Mouse (Mus musculus): ENCODE measurements around the gene Cobl. TPM values are rescaled to one million over a fixed set of nuclear protein-coding genes. Genes with fewer than 3 reads are reported as not detected.

Gene Cobl
- total and polyA plus RNA-seq, 2 experiments from 2014 or later: 11.4 to 17.8 TPM

DNA sequence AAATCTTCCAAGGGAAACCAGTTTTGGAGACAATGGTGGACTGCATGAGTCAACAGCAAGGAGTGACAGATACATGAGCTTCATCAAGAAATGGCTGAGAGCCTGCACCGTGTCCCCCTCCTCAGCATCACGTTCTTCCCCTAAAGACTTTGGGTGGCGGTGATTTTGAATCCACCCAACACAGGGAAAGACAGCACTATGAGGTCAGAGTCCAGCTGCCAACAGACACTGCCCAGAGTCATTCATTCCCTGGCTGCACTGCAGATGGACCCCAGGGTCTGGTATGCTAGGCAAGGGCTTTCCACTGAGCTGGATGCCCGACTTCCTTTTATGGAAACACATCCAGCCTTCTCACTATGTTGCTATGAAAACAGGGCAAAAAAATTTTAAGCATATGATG, 106.2 kb downstream of the Cobl start:
- no peaks in the 10 kb centered on the region for H3K4me1 ChIP-seq (ENCODE audit: insufficient read depth, low read length)
- no peak for TF ChIP-seq CTCF (IDR thresholded peaks at IDR 0.05; ENCODE audit: low read depth)
- no peaks in the 10 kb centered on the region for H3K27me3 ChIP-seq (ENCODE audit: insufficient read depth, low read length)
- H3K4me3 ChIP-seq (ENCODE audit: low read length): no peak overlapping the region
- no peak for DNase-seq (ENCODE audit: low spot score)
- H3K4me2 ChIP-seq (ENCODE audit: low read depth, low read length): no peak overlapping the region
- H3K9me3 ChIP-seq (ENCODE audit: low read length): no peaks in the 10 kb centered on the region
- no peaks in the 10 kb centered on the region for H3K36me3 ChIP-seq (ENCODE audit: insufficient read depth, low read length)
- ATAC-seq: no peak
- H3K27ac ChIP-seq: no peak overlapping the region
- no peak overlapping the region for H3K9ac ChIP-seq (replicated peaks; ENCODE audit: low read length)
- WGBS: 67% methylated on average over 4 of the region's 4 CpGs

DNA sequence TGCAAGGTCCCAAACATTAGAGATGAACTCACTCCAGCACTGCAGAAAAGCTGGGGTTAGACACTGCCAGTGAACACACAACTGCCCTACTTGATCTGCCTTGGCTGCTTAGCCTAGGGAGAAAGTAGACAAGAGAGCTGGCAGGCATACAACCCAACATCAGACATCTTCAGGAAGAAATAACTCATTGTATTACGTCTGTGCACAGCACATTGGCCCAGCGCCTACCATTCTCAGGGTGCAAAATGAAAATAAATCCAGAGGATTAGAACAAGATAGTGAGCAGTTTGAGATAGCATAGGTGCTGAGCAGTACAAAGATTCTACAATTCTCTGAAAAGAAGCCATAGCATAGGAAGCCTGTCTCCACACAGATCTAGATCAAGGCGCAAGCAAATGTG, 109.1 kb downstream of the Cobl start:
- WGBS: 74% methylated on average over 3 of the region's 3 CpGs
- Histone ChIP-seq H3K9ac (replicated peaks; ENCODE audit: low read length) (no peak overlapping the region), H3K9me3 (ENCODE audit: low read length) (no peaks in the 10 kb centered on the region), H3K4me1 (ENCODE audit: insufficient read depth, low read length) (peaks cover 4% of the 10 kb centered on the region; the same call in 1 of the 2 replicates), H3K4me3 (ENCODE audit: low read length) (no peak overlapping the region), H3K27me3 (ENCODE audit: insufficient read depth, low read length) (no peaks in the 10 kb centered on the region), H3K27ac (no peak overlapping the region), H3K4me2 (ENCODE audit: low read depth, low read length) (no peak overlapping the region), H3K36me3 (ENCODE audit: insufficient read depth, low read length) (no peaks in the 10 kb centered on the region)
- DNase-seq (ENCODE audit: low spot score): no peak
- no peak for TF ChIP-seq CTCF (IDR thresholded peaks at IDR 0.05; ENCODE audit: low read depth)
- no peak for ATAC-seq

GRCm38 (mm10) chr11:12350986-12351546, 113.7 kb downstream of the Cobl start:
- Histone ChIP-seq H3K4me1 (ENCODE audit: insufficient read depth, low read length) (peaks cover 4% of the 10 kb centered on the region; the same call in 1 of the 2 replicates), H3K9me3 (ENCODE audit: low read length) (no peaks in the 10 kb centered on the region), H3K4me2 (ENCODE audit: low read depth, low read length) (no peak overlapping the region), H3K27ac (no peak overlapping the region), H3K4me3 (ENCODE audit: low read length) (no peak overlapping the region), H3K36me3 (ENCODE audit: insufficient read depth, low read length) (no peaks in the 10 kb centered on the region), H3K9ac (replicated peaks; ENCODE audit: low read length) (no peak overlapping the region), H3K27me3 (ENCODE audit: insufficient read depth, low read length) (no peaks in the 10 kb centered on the region)
- 50% methylated on average over 3 of the region's 3 CpGs for WGBS
- TF ChIP-seq CTCF (IDR thresholded peaks at IDR 0.05; ENCODE audit: low read depth): no peak
- no peak for ATAC-seq
- no peak for DNase-seq (ENCODE audit: low spot score)

- Histone ChIP-seq H3K36me3 (ENCODE audit: insufficient read depth, low read length) (no peaks in the 10 kb centered on the region), H3K27ac (no peak overlapping the region), H3K4me1 (ENCODE audit: insufficient read depth, low read length) (peaks cover 4% of the 10 kb centered on the region; the same call in 1 of the 2 replicates), H3K9me3 (ENCODE audit: low read length) (no peaks in the 10 kb centered on the region), H3K4me3 (ENCODE audit: low read length) (no peak overlapping the region), H3K27me3 (ENCODE audit: insufficient read depth, low read length) (no peaks in the 10 kb centered on the region), H3K4me2 (ENCODE audit: low read depth, low read length) (no peak overlapping the region), H3K9ac (replicated peaks; ENCODE audit: low read length) (no peak overlapping the region)
- ATAC-seq (no peak), DNase-seq (ENCODE audit: low spot score) (no peak)
- WGBS: 93% methylated on average over 1 of the region's 1 CpGs
- TF ChIP-seq CTCF (IDR thresholded peaks at IDR 0.05; ENCODE audit: low read depth): no peak
Measured at GRCm38 (mm10) chr11:12350086-12350485, 114.7 kb downstream of the Cobl start.

DNA sequence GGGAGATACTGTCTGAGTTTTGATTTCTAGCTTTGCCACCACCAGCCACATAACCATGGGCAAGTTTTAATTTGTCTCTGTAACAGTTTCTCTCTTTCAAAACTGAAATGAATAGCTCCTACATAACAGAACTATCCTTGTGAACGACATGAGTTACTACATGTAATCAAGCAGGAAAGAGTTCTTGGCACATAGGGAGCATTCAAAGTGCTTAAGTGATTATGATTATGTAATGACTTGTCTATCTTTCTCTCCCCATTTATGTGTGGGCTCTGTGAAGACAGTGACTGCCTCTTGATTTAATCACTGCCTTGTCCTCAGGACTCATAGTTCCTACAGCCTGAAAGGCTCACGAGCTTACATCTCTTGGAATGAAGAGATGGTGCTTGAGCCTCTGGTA, 118.3 kb downstream of the Cobl start:
- no peaks in the 10 kb centered on the region for H3K9me3 ChIP-seq (ENCODE audit: low read length)
- WGBS: 80% methylated on average over 2 of the region's 2 CpGs
- DNase-seq (ENCODE audit: low spot score) (no peak), ATAC-seq (no peak)
- H3K27ac ChIP-seq: no peak overlapping the region
- no peaks in the 10 kb centered on the region for H3K27me3 ChIP-seq (ENCODE audit: insufficient read depth, low read length)
- H3K4me3 ChIP-seq (ENCODE audit: low read length): no peak overlapping the region
- H3K4me2 ChIP-seq (ENCODE audit: low read depth, low read length): no peak overlapping the region
- no peaks in the 10 kb centered on the region for H3K36me3 ChIP-seq (ENCODE audit: insufficient read depth, low read length)
- TF ChIP-seq CTCF (IDR thresholded peaks at IDR 0.05; ENCODE audit: low read depth): no peak
- no peak overlapping the region for H3K9ac ChIP-seq (replicated peaks; ENCODE audit: low read length)
- H3K4me1 ChIP-seq (ENCODE audit: insufficient read depth, low read length): peaks cover 2% of the 10 kb centered on the region; the same call in 1 of the 2 replicates

DNA sequence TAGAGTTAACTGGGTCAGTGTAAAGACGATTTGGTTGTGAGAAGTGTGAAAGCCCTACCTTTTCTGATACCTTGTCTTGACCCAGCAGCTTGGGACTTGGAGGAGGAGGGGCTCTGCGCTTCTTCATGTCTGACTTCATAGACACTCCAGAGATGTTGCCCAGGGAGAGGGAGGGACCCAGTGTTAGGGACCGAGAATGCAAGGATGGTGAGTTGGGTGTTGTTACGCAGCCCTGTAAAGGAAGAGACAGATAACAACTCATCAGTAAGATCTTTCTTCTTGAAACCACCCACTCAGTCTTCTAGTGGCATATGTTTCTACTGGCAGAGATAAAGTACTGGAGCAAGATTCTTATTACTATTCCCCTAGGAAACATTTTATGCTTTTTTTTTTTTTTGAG, 121.1 kb downstream of the Cobl start:
- TF ChIP-seq CTCF (IDR thresholded peaks at IDR 0.05; ENCODE audit: low read depth): no peak
- DNase-seq (ENCODE audit: low spot score): no peak

DNA sequence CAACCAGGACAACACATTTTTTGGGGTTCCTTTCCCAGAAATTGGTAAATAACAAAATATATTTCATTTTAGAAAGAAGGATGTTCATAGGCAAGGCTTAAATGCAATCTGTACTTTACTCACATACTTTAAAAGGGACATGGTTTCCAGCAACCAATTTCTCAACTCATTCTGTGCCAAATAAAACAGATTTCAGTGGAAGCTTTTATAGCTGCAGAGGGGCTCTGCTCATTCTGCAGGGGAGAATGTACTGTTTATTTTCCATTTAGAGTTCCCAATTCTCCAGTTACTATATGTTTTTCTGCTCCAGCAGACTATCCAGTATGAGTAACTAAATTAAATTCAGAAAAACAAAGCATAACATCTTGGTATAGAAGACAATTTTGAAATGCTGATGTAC, 124.1 kb downstream of the Cobl start:
- no peak overlapping the region for H3K9ac ChIP-seq (replicated peaks; ENCODE audit: low read length)
- no peak overlapping the region for H3K4me3 ChIP-seq (ENCODE audit: low read length)
- ATAC-seq (no peak), DNase-seq (ENCODE audit: low spot score) (no peak)
- no peaks in the 10 kb centered on the region for H3K36me3 ChIP-seq (ENCODE audit: insufficient read depth, low read length)
- H3K9me3 ChIP-seq (ENCODE audit: low read length): no peaks in the 10 kb centered on the region
- H3K4me2 ChIP-seq (ENCODE audit: low read depth, low read length): no peak overlapping the region
- H3K27me3 ChIP-seq (ENCODE audit: insufficient read depth, low read length): no peaks in the 10 kb centered on the region
- H3K27ac ChIP-seq: no peak overlapping the region
- no peaks in the 10 kb centered on the region for H3K4me1 ChIP-seq (ENCODE audit: insufficient read depth, low read length)
- no peak for TF ChIP-seq CTCF (IDR thresholded peaks at IDR 0.05; ENCODE audit: low read depth)

More for the DNA sequence above, 121.1 kb downstream of the Cobl start:
- no peak overlapping the region for H3K9ac ChIP-seq (replicated peaks; ENCODE audit: low read length)
- no peak for ATAC-seq
- no peaks in the 10 kb centered on the region for H3K27me3 ChIP-seq (ENCODE audit: insufficient read depth, low read length)
- H3K9me3 ChIP-seq (ENCODE audit: low read length): no peaks in the 10 kb centered on the region
- H3K4me1 ChIP-seq (ENCODE audit: insufficient read depth, low read length): no peaks in the 10 kb centered on the region
- H3K36me3 ChIP-seq (ENCODE audit: insufficient read depth, low read length): no peaks in the 10 kb centered on the region
- WGBS: 94% methylated on average over 4 of the region's 4 CpGs
- H3K4me3 ChIP-seq (ENCODE audit: low read length): no peak overlapping the region
- no peak overlapping the region for H3K4me2 ChIP-seq (ENCODE audit: low read depth, low read length)
- no peak overlapping the region for H3K27ac ChIP-seq
